Mouse (Mus musculus) hindbrain, embryonic 14.5 days (tissue): ENCODE data around the gene Hist1h2be. TPM values are rescaled to one million over a fixed set of nuclear protein-coding genes. Genes with fewer than 3 reads are reported as not detected.
"Not testable (repeated sequence)": the region's sequence is repeated elsewhere in the genome, so short reads cannot be mapped to it uniquely, and the experiment has no call there.

ENCODE experiments used
- ATAC-seq: fragments of 200-750 bp; cut with Nextera tagmentation; 2 replicates; pipeline ENCODE4 v1.8.0; 2017; ENCODE audit warnings: moderate number of reproducible peaks, mild to moderate bottlenecking, moderate TSS enrichment, moderate library complexity; ENCODE audit not compliant: low FRiP score
- DNase-seq: peaks from one replicate; pipeline ENCODE4 v3.0.0-alpha.2; 2015; ENCODE audit warnings: low spot score
- H3K27ac ChIP-seq: fragments of 300-500 bp; sonication (generic); 2 replicates; pipeline ENCODE4 v1.5.1; 2014; ENCODE audit warnings: mild to moderate bottlenecking, moderate library complexity
- H3K27me3 ChIP-seq: fragments of 300-500 bp; sonication (generic); 2 replicates; pipeline ENCODE4 v1.6.1; 2014; ENCODE audit warnings: mild to moderate bottlenecking, low read length, mixed read lengths; ENCODE audit not compliant: control insufficient read depth, insufficient read depth
- H3K36me3 ChIP-seq: fragments of 300-500 bp; sonication (generic); replicated peaks from 2 replicates; pipeline ENCODE4 v1.6.1; 2014; ENCODE audit not compliant: control insufficient read depth, insufficient read depth
- H3K4me1 ChIP-seq: fragments of 300-500 bp; sonication (generic); replicated peaks from 2 replicates; pipeline ENCODE4 v1.6.1; 2014; ENCODE audit warnings: antibody characterized with exemption, low read length, mixed read lengths; ENCODE audit not compliant: control insufficient read depth, insufficient read depth
- H3K4me2 ChIP-seq: fragments of 300-500 bp; sonication (generic); replicated peaks from 2 replicates; pipeline ENCODE4 v1.6.1; 2014; ENCODE audit warnings: mild to moderate bottlenecking, moderate library complexity
- H3K4me3 ChIP-seq: fragments of 300-500 bp; sonication (generic); replicated peaks from 2 replicates; pipeline ENCODE4 v1.5.1; 2014; ENCODE audit warnings: mild to moderate bottlenecking, low read length
- H3K9ac ChIP-seq: fragments of 300-500 bp; sonication (generic); 2 replicates; pipeline ENCODE4 v1.6.1; 2014
- H3K9me3 ChIP-seq: fragments of 300-500 bp; sonication (generic); 2 replicates; pipeline ENCODE4 v1.6.1; 2016; ENCODE audit warnings: low read length; ENCODE audit not compliant: control insufficient read depth
- WGBS: fragments of 180-500 bp; shearing (Covaris S2); extraction: QIAGEN DNeasy Blood & Tissue Kit; methylation state at CpG from one replicate; pipeline ENCODE4 v1.1.7; 2014; 5-methylcytosine and 5-hydroxymethylcytosine counted together
- polyA plus RNA-seq: library from polyadenylated mRNA; unstranded; fragments of >200 nt; fragmentation: Nextera tagmentation; extraction: Ambion mirVana; gene quantifications from 2 replicates; pipeline ENCODE4 v1.2.1, GENCODE M21; 2014

Hist1h2be gene
- polyA plus RNA-seq, 1 experiment from 2014 or later: 0.52 TPM

GRCm38 (mm10) chr13:23593051-23593770, 27.7 kb downstream of the Hist1h2be start:
- H3K4me1 ChIP-seq: no peaks in the 10 kb centered on the region
- H3K36me3 ChIP-seq: no peaks in the 10 kb centered on the region
- ATAC-seq (no peak), DNase-seq (no peak)
- no peak overlapping the region for H3K4me2 ChIP-seq
- 90% methylated on average over 5 of the region's 5 CpGs for WGBS
- H3K27ac ChIP-seq: no peak overlapping the region
- no peak overlapping the region for H3K4me3 ChIP-seq
- H3K9ac ChIP-seq: no peak overlapping the region
- H3K9me3 ChIP-seq: no peaks in the 10 kb centered on the region
- no peaks in the 10 kb centered on the region for H3K27me3 ChIP-seq

DNA sequence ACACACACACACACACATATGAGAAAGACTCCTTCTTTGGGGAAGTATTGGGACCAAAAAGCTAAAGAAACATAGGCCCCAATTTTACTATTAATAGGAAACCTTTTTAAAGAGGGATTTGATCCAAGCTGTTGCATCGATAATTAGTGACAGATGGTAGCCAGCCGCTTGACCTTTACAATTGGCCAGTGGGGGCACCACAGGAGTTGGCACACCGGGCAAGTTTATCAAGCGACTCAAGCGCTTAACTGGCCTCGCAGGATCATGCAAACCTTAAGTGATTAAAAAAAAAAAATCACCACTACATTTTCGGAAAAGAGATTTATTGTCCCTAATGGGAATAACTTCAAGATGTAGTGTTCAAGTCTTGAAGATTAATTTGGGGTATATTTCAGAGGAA, 28.3 kb downstream of the Hist1h2be start:
- Histone ChIP-seq H3K27ac (no peak overlapping the region), H3K4me1 (no peaks in the 10 kb centered on the region), H3K27me3 (no peaks in the 10 kb centered on the region), H3K4me3 (no peak overlapping the region), H3K4me2 (no peak overlapping the region), H3K9ac (no peak overlapping the region), H3K9me3 (no peaks in the 10 kb centered on the region), H3K36me3 (no peaks in the 10 kb centered on the region)
- ATAC-seq (no peak), DNase-seq (no peak)
- WGBS: 83% methylated on average over 7 of the region's 7 CpGs

DNA sequence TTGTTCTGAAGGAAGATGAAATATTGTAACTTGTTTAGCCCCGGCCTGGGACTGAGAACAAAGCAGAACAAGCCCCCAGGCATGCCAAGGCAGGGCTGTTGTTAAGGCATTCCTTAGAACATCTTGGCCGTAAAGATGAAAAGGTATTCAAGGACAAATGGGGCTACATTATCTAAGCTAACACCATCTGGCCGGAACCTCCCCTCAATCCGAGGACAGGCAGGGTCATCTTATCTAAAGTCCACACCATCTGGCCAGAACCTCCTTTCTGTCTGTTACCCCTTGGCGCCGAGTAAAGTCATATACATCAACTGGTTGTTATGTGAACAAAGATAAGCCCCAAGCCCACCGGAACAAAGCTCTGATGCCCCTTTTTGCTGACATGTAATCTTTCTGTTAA, 29.0 kb downstream of the Hist1h2be start:
- H3K9ac ChIP-seq, DNase-seq, H3K27ac ChIP-seq, ATAC-seq, H3K4me2 ChIP-seq, H3K9me3 ChIP-seq, H3K27me3 ChIP-seq, H3K36me3 ChIP-seq, H3K4me1 ChIP-seq, H3K4me3 ChIP-seq: not testable (repeated sequence)
- WGBS: 92% methylated on average over 7 of the region's 7 CpGs

- 94% methylated on average over 7 of the region's 7 CpGs for WGBS
- no peak for DNase-seq
- no peak overlapping the region for H3K9ac ChIP-seq
- H3K36me3 ChIP-seq: no peaks in the 10 kb centered on the region
- no peak overlapping the region for H3K4me2 ChIP-seq
- H3K4me3 ChIP-seq: no peak overlapping the region
- no peaks in the 10 kb centered on the region for H3K9me3 ChIP-seq
- H3K27ac ChIP-seq: no peak overlapping the region
- ATAC-seq: no peak
- H3K27me3 ChIP-seq: no peaks in the 10 kb centered on the region
- peaks cover 10% of the 10 kb centered on the region for H3K4me1 ChIP-seq
These were observed 29.7 kb downstream of the Hist1h2be start for GRCm38 (mm10) chr13:23591206-23591605.

GRCm38 (mm10) chr13:23586940-23587225, 34.0 kb downstream of the Hist1h2be start:
- Histone ChIP-seq H3K27ac (0 out of 2 replicates have a peak overlapping the region, but pooled peaks have one; percentile 81), H3K9me3 (no peaks in the 10 kb centered on the region), H3K27me3 (no peaks in the 10 kb centered on the region), H3K9ac (peak overlapping the region; percentile 52), H3K4me1 (peaks cover 34% of the 10 kb centered on the region), H3K36me3 (no peaks in the 10 kb centered on the region), H3K4me3 (0 out of 2 replicates have a peak overlapping the region, but pooled peaks have one; percentile 47), H3K4me2 (peak overlapping the region; percentile 95)
- no peak for DNase-seq
- ATAC-seq: no peak
- WGBS: 9% methylated on average over 1 of the region's 1 CpGs

- WGBS: 1% methylated on average over 22 of the region's 22 CpGs
- DNase-seq (no peak), ATAC-seq (no peak)
- H3K4me3 ChIP-seq: peak overlapping the region; percentile 47
- H3K27me3 ChIP-seq: no peaks in the 10 kb centered on the region
- no peaks in the 10 kb centered on the region for H3K36me3 ChIP-seq
- H3K4me1 ChIP-seq: peaks cover 36% of the 10 kb centered on the region
- H3K9ac ChIP-seq: peak overlapping the region; percentile 52
- no peaks in the 10 kb centered on the region for H3K9me3 ChIP-seq
- H3K27ac ChIP-seq: peak overlapping the region; percentile 95
- H3K4me2 ChIP-seq: peak overlapping the region; percentile 95
These were observed 34.6 kb downstream of the Hist1h2be start for GRCm38 (mm10) chr13:23586099-23586939.

DNA sequence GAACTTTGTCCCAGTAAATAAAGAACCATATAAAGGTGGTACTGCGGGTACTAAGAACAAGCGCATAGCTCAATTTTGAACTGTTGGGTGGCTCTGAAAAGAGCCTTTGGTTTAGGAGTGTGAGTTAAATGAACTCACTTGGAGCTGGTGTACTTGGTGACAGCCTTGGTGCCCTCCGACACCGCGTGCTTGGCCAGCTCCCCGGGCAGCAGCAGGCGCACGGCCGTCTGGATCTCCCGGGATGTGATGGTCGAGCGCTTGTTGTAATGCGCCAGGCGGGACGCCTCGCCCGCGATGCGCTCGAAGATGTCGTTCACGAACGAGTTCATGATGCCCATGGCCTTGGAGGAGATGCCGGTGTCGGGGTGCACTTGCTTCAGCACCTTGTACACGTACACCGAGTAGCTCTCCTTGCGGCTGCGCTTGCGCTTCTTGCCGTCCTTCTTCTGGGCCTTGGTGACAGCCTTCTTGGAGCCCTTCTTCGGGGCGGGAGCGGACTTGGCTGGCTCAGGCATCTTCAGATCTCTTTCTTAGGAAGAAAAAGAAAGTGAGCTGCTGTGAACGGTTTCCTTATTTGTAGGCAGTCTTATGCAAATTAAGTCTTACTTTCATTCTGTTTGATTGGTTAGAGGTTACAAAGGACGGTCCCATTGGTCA, 35.4 kb downstream of the Hist1h2be start:
- DNase-seq (peak; percentile 91), ATAC-seq (peak; percentile 91)
- peak overlapping the region; percentile 95 for H3K27ac ChIP-seq
- H3K4me2 ChIP-seq: peak overlapping the region; percentile 95
- WGBS: under 1% methylated on average over 28 of the region's 36 CpGs
- H3K9me3 ChIP-seq, H3K36me3 ChIP-seq, H3K27me3 ChIP-seq: not testable (repeated sequence)
- peak overlapping the region; percentile 47 for H3K4me3 ChIP-seq
- H3K4me1 ChIP-seq: peaks cover 36% of the 10 kb centered on the region
- peak overlapping the region; percentile 82 for H3K9ac ChIP-seq

GRCm38 (mm10) chr13:23585029-23585441, 35.9 kb downstream of the Hist1h2be start:
- Histone ChIP-seq H3K27ac (peak overlapping the region; percentile 95), H3K4me2 (peak overlapping the region; percentile 95), H3K4me3 (peak overlapping the region; percentile 47), H3K4me1 (peaks cover 36% of the 10 kb centered on the region), H3K9me3 (no peaks in the 10 kb centered on the region), H3K27me3 (no peaks in the 10 kb centered on the region), H3K9ac (peak overlapping the region; percentile 82), H3K36me3 (no peaks in the 10 kb centered on the region)
- DNase-seq (peak; percentile 76), ATAC-seq (no peak)
- under 1% methylated on average over 21 of the region's 21 CpGs for WGBS

DNA sequence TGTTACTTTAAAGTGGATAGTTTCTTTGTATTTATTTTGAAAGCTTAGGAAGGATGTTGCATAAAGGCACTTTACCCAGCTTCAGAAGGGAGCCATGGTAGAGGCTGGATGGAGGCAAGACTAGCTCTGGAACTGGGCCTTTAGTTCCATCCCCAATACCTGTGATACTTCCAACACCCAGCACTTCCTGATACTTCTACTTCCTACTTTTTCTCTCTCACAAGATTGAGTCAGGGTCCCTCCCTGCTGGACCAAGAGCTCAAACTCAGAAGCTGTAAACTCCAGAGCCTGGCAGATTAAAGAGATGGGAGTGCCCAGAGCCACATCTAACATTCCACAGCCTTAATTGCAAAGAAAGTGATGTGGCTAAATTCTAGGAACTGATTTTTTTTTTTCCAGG, 36.6 kb downstream of the Hist1h2be start:
- Histone ChIP-seq H3K4me1 (peaks cover 36% of the 10 kb centered on the region), H3K9ac (peak overlapping the region; percentile 82), H3K4me3 (peak overlapping the region; percentile 47), H3K4me2 (peak overlapping the region; percentile 95), H3K27me3 (no peaks in the 10 kb centered on the region), H3K27ac (peak overlapping the region; percentile 95), H3K36me3 (no peaks in the 10 kb centered on the region), H3K9me3 (no peaks in the 10 kb centered on the region)
- DNase-seq: no peak
- ATAC-seq: no peak
